Mouse (Mus musculus) gastrocnemius, postnatal 36 days (tissue): ENCODE measurements at regions not wholly inside any gene's neighbourhood (a gene's known extent, or its start where the extent isn't known, plus 50 kb on each side); places are given as distances from the start of the nearest gene placed in this dataset.

Experiments used
- DNase-seq, 2 experiments: peaks; one replicate each; pipeline ENCODE4 v3.0.0; 2022
- intact Hi-C: fragments of 180-260 bp; cut with DNase I; formaldehyde crosslinking; loops from one replicate; pipeline ENCODE4 v1.15.1; 2025

GRCm38 (mm10) chr1:90536105-90536504 is 66.7 kb upstream of the Cops8 start:
- intact Hi-C loops = no loop called here
- no peak for DNase-seq

GRCm38 (mm10) chr1:90543801-90544795 is 58.7 kb upstream of the Cops8 start:
- intact Hi-C loops = no loop called here
- DNase-seq = no peak

- intact Hi-C loops = no loop called here
- no peak for DNase-seq
Observed at GRCm38 (mm10) chr1:90544821-90545536, 57.8 kb upstream of the Cops8 start.

GRCm38 (mm10) chr1:90552644-90553043 is 50.1 kb upstream of the Cops8 start:
- no peak for DNase-seq
- intact Hi-C loops = no loop called here
